In genomic region chr17:8372286-8373046, GRCm38 (mm10) we compare ENCODE assay signal across 7 mouse cellular contexts. TPM values are rescaled to one million over a fixed set of nuclear protein-coding genes. Genes with fewer than 3 reads are reported as not detected.
DNase-seq lines count a peak whose midpoint lies in the region; ATAC-seq lines count a peak whose summit lies in the region.

No protein-coding gene starts in this region.

- 5% methylated on average over 18 of the region's 18 CpGs for WGBS in intestine, embryonic 15.5 days
- 3% methylated on average over 18 of the region's 18 CpGs for WGBS in midbrain, embryonic 10.5 days

- H3K27ac ChIP-seq in intestine, embryonic 15.5 days: peak overlapping the region; percentile 77
- peak overlapping the region; percentile 92 for H3K27ac ChIP-seq in midbrain, embryonic 10.5 days (replicated peaks)

- no peaks in the 10 kb centered on the region for H3K9me3 ChIP-seq in intestine, embryonic 15.5 days
- H3K9me3 ChIP-seq in midbrain, embryonic 10.5 days (replicated peaks): no peaks in the 10 kb centered on the region

- H3K36me3 ChIP-seq in intestine, embryonic 15.5 days: no peaks in the 10 kb centered on the region
- H3K36me3 ChIP-seq in midbrain, embryonic 10.5 days: no peaks in the 10 kb centered on the region

- no peaks in the 10 kb centered on the region for H3K27me3 ChIP-seq in intestine, embryonic 15.5 days (replicated peaks)
- H3K27me3 ChIP-seq in midbrain, embryonic 10.5 days (ENCODE audit: low read depth, poor library complexity, severe bottlenecking): no peaks in the 10 kb centered on the region

- peaks cover 16% of the 10 kb centered on the region for H3K4me1 ChIP-seq in intestine, embryonic 15.5 days (replicated peaks)
- peaks cover 72% of the 10 kb centered on the region for H3K4me1 ChIP-seq in midbrain, embryonic 10.5 days

- H3K4me3 ChIP-seq in intestine, embryonic 15.5 days (replicated peaks): peak overlapping the region; percentile 24
- peak overlapping the region; percentile 52 for H3K4me3 ChIP-seq in midbrain, embryonic 10.5 days

- peak; percentile 70 to 91 for DNase-seq in adrenal gland, adult (ENCODE audit: inconsistent age in 2 of 2, low spot score in 1 of 2)
- DNase-seq in embryo, embryonic 11 days: peak; percentile 84
- peak; percentile 53 to 62 for DNase-seq in gastrocnemius, postnatal 36 days
- DNase-seq in left cerebral cortex, postnatal 25 days (ENCODE audit: low spot score in 2 of 2): peak; percentile 79 to 89
- peak; percentile 85 for DNase-seq in midbrain, embryonic 10.5 days (ENCODE audit: low spot score)
- DNase-seq in right cerebral cortex, postnatal 4 days: peak; percentile 85

- intact Hi-C loops in gastrocnemius, postnatal 36 days (cut with DNase I): loop anchor here (1.0 to 5.0 kb wide), 2 partner anchors 55 to 108 kb away; no protein-coding TSS in a partner anchor
- intact Hi-C loops in left cerebral cortex, postnatal 25 days (cut with DNase I): loop anchor here (1.0 to 5.0 kb wide), 4 partner anchors 56 to 180 kb away; partner anchors contain the start of gene Sft2d1

- ATAC-seq in intestine, embryonic 15.5 days: peak; percentile 63

- peak overlapping the region; percentile 30 for H3K9ac ChIP-seq in intestine, embryonic 15.5 days

- peak overlapping the region; percentile 63 for H3K4me2 ChIP-seq in intestine, embryonic 15.5 days (replicated peaks)

RNA-seq across cellular contexts. Expression of gene T2, which starts 16.7 kb away (rescaled TPM):
- not detected for total RNA-seq in gastrocnemius, postnatal 36 days (2021)
- polyA plus RNA-seq in intestine, embryonic 15.5 days (2015; fragmentation: Nextera tagmentation; extraction: Ambion mirVana): 0.13 and 0.27 TPM in 2 replicates
- total RNA-seq in left cerebral cortex, postnatal 25 days (2021): under 1 TPM; 0.41 to 0.55 TPM
- polyA plus RNA-seq in midbrain, embryonic 10.5 days (2016; fragmentation: Nextera tagmentation; extraction: Ambion mirVana): 0.43 and 0.46 TPM in 2 replicates

RNA-seq across cellular contexts. Expression of gene Prr18, which starts 35.2 kb away (rescaled TPM):
- total RNA-seq in gastrocnemius, postnatal 36 days (2021): under 1 TPM in 1 of 2 experiments, not detected in 1; 0.07 TPM
- 0.39 and 0.61 TPM in 2 replicates for polyA plus RNA-seq in intestine, embryonic 15.5 days (2015; fragmentation: Nextera tagmentation; extraction: Ambion mirVana)
- 10 to 100 TPM; 12.2 to 15.7 TPM for total RNA-seq in left cerebral cortex, postnatal 25 days (2021)
- 0.73 and 0.86 TPM in 2 replicates for polyA plus RNA-seq in midbrain, embryonic 10.5 days (2016; fragmentation: Nextera tagmentation; extraction: Ambion mirVana)

Comparison
In these comparisons a context has a peak if more than half of its experiments do, and no peak if none do; other contexts are left out.
1. Peak in every context shown above with its lines: DNase-seq, ATAC-seq, H3K4me3 ChIP-seq and H3K27ac ChIP-seq.
2. RNA of gene Prr18, which starts 35.2 kb away (total RNA-seq): 12.2 to 15.7 TPM in left cerebral cortex, postnatal 25 days; 0.07 TPM in gastrocnemius, postnatal 36 days; every median in the first group is over 10 times any median in the second.